Mouse (Mus musculus) monocyte, adult 5-6 weeks (primary cell): Measurements from ENCODE around the gene Dmd. TPM values are rescaled to one million over a fixed set of nuclear protein-coding genes. Genes with fewer than 3 reads are reported as not detected.

Experiments
- ATAC-seq: fragments of 153-309, 156-312 bp; replicated peaks from 2 replicates; pipeline ENCODE4 v1.8.0; 2017; ENCODE audit warnings: mild to moderate bottlenecking; ENCODE audit not compliant: low TSS enrichment, insufficient number of reproducible peaks, severe bottlenecking, poor library complexity, low FRiP score
- total RNA-seq: library from RNA; stranded (forward); fragments of 200-1000, 200-491, 200-594 nt; gene quantifications from 3 replicates; pipeline ENCODE4 v1.2.3, GENCODE M21; 2017

Dmd gene
- total RNA-seq, 1 experiment from 2014 or later = not detected

DNA sequence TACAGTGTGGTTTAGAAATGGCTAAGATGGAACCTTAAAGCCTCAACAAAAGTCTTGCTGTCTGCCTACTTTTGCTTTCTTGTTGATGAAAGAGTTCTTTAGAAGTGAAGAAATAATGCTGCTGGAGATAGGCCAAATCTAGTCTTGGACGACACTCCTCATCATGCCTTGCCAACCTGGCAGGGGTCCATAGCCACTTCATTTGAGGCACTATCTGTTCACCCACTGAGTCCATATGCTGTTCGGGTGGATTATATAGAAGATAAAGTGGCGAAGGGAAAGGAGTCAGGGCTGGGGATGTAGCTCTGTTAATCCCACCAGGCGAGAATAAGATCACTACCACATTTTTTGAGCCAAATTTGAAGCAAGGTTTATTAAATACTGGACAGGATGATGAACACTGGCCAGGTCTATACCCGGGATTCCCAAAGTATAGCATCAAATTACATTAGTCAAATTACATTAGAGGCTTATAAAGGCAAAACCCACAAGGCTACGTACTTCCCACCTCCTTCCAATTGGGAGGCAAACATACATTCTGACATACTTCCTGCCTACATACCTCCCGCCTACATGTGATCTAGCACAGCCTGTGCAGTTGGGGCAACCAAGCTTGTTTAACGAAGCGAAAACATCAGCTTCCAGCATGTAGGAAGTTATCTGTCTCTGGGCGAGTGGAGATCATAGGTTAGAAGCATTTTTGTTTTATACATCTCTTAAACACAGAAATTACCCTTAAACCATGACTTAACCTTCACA lies 1984.2 kb downstream of the Dmd start:
- ATAC-seq = no peak

DNA sequence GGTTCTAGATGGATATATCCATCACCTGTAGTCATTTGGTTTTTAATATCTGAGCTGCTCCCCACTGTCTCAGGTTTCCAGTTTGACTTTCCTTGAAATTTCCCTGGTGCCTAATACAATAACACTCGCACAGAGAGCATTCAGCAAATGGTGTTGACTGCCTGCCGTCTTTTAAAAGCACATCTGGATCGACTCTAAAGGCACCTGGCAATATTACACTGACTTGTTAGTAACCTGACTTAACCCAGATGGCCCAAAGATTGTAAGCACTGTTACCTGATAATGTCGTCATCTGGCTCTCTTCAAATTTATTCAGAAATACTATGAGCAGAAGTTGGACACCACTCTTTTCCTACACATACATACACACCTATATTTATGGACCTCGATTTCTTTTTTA lies 2011.9 kb downstream of the Dmd start:
- ATAC-seq = no peak

GRCm38 (mm10) chrX:84960972-84961371 lies 2012.3 kb downstream of the Dmd start:
- ATAC-seq = no peak

DNA sequence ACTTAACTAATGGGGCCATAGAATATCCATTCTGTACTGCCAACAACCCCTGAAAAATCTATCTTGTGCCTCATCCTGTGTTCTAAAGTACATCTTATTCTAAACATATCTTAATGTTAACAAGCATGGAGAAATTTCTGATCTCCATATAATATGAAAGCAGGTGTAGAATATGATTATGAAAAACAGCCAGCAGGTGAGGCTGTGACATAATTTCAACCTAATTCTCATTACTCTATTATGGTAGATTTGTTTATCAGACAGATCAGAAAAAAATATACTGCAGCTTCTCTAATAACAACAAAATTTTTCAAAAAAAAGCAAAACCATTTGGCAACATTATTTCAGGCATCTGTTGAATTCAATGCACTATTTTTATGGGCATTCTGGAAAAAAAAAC lies 2059.6 kb downstream of the Dmd start:
- ATAC-seq = no peak

GRCm38 (mm10) chrX:85041466-85042058 lies 2092.9 kb downstream of the Dmd start:
- no peak for ATAC-seq

DNA sequence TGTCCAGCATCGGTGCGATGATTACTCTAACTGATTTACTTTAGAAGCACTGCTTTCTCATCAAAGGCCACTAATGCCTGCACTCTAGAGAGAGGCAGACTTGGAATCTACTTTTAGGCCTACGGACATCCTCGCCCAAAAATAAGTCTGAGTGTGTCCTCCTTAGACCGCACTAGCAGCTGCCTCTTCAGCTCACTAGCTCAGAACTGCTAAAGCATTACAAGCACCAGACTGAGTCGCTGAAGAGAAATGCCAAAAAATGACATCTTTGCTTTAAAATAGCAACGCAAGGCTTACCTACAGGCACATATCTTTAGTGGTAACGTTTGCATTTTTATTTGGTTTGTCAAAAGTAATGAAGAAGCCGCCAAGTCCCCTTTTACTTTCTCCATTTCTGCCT lies 2098.0 kb downstream of the Dmd start:
- no peak for ATAC-seq

GRCm38 (mm10) chrX:85048141-85049110 lies 2099.8 kb downstream of the Dmd start:
- no peak for ATAC-seq

- ATAC-seq = no peak
These were observed 2100.9 kb downstream of the Dmd start for GRCm38 (mm10) chrX:85049593-85049992.

DNA sequence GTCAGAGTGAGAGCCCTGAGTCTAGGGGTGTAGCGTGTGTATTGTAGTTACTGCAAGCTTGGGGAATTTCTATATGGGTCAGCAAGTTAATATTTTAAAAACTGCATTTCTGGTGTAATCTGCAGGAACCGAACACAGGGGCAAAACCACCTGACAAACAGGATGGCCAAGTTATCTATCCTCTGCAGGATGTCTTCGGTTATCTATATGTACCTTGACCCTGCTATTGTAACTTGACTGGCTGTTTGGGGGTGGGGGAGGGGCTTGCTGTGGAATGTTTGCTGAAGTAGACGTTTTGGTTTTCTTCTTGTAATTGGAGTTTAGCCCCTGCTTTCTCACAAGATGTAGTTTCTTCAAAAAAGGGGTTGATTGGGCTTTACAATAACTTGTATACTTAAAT lies 2124.9 kb downstream of the Dmd start:
- ATAC-seq = no peak

DNA sequence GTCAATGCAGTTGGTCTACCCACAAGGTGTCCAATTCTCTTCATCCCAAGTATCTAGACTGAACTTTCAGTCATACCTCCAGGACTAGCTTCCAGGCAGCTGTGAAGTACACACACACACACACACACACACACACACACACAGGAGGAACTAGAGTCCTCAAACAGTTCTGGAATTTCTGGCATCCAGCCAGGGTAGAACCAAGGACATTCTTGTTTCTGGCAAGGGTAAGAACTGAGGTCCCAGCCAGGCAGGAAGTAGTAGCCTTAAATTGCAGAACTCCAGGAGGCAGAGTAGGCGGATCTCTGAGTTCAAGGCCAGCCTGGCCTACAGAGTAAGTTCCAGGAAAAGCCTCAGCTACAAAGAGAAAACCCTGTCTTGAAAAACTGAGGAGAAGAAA lies 2128.2 kb downstream of the Dmd start:
- ATAC-seq = no peak

GRCm38 (mm10) chrX:85077605-85078004 lies 2128.9 kb downstream of the Dmd start:
- no peak for ATAC-seq

DNA sequence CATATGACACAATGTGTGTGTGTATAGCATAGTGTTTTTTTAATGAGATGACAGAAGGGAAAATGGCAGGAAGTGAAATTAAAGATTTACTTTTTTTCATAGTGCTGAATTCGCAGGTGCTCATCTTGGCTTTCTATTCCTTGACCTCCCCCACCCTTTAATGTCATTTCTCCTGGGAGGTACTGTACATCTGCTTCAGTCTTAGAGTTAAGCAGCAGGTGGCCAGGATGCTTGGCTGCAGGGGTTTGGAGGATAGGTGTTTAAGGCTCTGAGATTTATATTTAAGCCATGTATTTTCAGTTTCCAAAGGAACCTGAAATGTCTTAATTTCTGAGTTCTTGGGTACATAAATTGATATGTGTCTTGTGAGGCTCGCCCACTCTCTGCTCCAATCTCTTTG lies 2130.5 kb downstream of the Dmd start:
- no peak for ATAC-seq

DNA sequence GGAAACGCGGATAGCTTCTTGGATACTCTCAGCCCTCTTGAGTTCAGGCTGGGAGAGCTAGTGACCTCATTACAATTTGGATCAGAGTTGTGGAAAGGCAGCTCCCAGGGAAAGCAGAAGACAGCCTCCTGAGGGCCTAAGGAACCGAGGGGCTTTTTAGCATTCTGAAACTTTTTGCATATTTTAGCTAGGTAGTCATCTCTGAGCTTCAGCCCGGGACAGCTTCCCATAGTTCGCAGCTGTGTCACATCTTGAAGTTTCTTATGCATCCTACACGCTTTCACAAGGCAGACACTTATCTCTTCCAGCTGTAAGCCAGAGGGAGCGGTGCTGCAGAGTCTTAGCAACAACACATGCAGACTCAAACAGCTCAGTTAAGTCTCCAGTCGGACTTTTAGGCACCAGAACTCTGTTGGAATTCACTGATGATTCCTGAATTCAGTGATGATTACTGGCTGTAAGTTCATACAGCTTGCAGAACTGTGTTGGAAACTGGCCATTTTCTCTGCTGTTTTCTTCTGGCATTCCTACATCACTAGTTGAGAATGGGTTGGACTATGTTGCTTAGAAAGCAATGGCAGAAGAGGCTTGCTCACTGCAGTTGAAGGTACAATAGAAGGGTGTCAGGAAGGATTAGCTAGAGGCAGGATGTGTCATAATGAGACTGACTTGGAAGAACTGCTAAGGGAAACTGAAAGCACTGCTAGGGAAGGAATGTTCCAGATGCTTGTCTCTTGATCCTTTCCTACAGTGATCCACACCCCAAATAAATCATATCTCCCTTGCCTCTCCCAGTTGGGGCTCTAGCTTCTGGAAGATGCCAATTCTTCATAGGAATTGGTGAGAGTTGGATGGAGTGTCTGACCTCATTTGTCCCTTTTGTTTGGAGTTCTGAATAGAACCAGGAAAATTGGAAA lies 2135.8 kb downstream of the Dmd start:
- ATAC-seq = no peak

DNA sequence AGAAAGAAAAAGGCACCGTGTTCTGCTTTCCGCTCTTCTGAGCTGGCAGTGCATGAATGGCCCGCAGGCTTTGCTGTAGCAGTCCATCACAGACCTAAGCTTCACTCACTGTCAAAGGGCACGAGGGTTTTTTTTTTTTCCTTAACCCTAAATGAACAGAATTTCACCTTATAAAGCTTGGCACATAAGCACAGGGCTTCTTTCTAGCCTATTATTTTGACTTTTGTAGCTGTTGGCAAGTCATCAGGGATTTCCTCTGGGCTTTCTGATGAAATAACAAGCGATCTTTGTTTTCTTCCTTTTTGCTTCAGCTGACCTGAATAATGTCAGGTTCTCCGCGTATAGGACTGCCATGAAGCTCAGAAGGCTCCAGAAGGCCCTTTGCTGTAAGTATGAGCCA lies 2140.8 kb downstream of the Dmd start:
- no peak for ATAC-seq

- ATAC-seq = no peak
These were observed 2144.7 kb downstream of the Dmd start for GRCm38 (mm10) chrX:85093354-85093753.

GRCm38 (mm10) chrX:85098691-85099090 lies 2150.0 kb downstream of the Dmd start:
- no peak for ATAC-seq

DNA sequence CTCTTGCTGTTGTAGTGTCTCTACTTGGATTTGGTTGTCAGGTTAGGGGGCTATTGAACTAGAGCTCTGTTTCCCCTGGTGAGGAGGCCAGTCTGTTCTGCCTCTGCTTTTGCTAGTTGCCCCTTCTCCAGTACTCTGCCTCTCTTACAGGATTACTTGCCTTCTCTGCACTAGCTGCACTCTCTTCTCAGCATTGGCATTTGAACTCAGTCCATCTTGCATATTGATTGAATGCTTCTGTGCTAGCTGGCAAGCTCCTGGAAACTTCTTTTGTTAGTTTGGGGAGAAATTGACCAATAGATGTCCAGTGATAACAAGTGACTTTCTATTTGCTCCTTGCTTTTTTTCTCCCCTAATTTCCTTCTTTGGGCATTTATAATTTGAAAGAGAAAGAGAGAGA lies 2163.7 kb downstream of the Dmd start:
- ATAC-seq = no peak

- no peak for ATAC-seq
These were observed 2184.0 kb downstream of the Dmd start for GRCm38 (mm10) chrX:85132706-85133105.

DNA sequence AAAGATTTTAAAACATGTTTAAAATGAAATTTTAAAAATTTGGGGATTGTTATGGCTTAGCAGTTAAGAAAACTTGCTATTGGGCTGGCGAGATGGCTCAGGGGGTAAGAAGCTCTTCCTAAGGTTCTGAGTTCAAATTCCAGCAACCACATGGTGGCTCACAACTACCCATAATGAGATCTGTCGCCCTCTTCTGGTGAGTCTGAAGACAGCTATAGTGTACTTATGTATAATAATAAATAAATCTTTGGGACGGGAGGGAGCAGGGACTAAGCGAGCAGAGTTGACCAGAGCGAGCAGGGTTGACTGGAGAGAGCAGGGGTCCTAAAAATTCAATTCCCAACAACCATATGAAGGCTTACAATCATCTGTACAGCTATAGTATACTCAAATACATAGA lies 2188.6 kb downstream of the Dmd start:
- no peak for ATAC-seq
